Mouse (Mus musculus) right cerebral cortex, adult 18-20 months (tissue): ENCODE measurements around the gene Gm29106.
"Not testable (repeated sequence)": the region's sequence is repeated elsewhere in the genome, so short reads cannot be mapped to it uniquely, and the experiment has no call there.

Experiments
- DNase-seq: peaks from one replicate; pipeline ENCODE4 v3.0.0; 2022; ENCODE audit warnings: mixed read lengths

Gm29106 gene

DNA sequence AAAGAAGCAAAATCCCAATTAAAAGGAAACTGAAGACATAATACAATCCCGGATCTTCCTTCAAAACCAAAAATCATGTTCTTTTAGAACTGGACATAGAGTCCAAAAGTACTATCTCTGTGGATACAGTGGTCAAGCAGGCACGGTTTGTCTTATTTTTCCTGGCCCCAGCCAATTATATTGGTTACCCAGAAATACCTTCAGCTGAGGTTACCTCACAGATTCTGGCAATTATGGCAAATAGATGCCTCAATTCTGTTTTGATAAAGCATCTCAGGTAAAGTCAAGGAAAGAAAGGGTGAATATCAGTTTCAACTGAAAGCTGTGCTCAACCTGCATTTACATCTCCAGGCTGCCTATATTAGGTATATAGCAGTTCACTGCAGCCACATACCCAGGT, at the start of gene Gm29106:
TSS of gene Gm29106 (plus strand) at position 301 of the 400 bp plus-strand sequence.
- DNase-seq, result not testable (repeated sequence)

DNA sequence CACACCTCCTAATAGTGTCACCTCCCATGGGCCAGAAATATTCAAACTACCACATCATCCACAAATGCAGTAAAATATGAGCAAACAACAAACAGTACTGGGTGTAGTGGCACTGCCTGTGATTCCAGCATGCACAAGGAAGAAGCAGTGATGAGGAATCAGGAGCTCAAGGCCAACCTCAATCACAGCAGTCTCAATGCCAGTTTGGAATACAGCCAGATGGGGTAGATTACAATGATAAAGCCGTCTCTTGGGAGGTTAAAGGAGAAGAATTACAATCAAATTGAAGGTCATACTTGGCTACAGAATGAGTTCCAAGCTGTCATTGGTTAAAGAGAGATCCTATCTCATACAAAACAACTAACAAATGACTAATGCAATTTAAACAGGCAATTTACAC, 52.2 kb downstream of the Gm29106 start:
- DNase-seq, result no peak

DNA sequence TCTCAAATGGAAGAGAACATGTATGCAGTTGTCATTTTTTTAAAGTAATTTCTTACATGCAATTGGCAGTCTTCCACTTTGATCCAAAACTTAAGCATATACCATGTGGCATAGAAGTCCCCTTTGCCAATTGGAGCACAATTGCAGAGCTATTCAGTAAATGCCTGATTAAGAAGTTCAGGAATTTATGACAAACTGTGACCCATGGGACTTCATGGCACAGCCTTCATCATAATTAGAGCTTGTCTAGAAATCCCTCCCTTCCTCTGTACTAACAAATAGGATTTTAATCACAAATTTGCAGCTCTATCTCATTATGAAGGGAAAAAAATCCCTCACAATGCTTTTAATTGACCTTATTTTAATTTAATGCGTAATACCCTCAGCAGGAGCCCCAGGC, 59.7 kb downstream of the Gm29106 start:
- no peak for DNase-seq
